Mouse (Mus musculus): Measurements from ENCODE around the gene Rexo5.
A peak's percentile ranks its signal among the peaks of the same experiment; 100 is the strongest.

Rexo5 gene

DNA sequence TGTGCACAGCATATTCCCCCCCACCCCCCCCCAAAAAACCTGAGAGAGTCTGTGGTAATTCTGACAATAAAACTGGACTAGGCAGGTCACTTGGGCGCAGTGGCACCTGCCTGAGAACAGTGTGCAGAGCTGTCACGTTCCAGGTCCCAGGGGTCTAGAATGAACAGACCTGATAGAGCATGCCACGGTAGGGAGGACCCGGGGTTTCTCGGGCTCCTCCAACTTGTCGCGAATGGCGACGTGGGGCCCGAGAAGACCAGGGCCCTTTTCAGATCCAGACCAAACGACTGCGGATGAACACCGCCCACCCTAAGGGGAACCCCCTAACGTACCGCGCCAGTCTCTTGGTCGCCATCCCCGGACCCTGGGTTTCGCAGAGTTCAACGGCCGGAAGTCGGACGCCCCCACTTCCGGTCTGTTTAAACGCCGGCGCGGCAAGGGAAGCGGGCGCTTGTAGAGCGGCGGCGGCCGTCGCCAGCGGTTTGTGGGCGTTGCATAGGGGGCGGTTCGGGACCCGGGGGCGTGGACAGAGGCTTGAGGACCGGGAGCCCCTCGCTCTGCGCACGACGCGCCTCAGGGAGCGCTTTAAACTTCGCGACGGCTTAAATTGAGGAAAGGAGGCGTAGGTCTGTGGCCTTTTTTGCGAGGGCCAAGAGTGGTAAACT is at the start of gene Rexo5, which contains the start of gene Eri2:
TSS of gene Rexo5 (plus strand) at position 421 of the 665 bp plus-strand sequence.
TSS of gene Eri2 (minus strand) at position 473 of the 665 bp plus-strand sequence.
- DNase-seq (ENCODE audit: low spot score in 2 of 2), result peak; percentile 51 to 66

DNA sequence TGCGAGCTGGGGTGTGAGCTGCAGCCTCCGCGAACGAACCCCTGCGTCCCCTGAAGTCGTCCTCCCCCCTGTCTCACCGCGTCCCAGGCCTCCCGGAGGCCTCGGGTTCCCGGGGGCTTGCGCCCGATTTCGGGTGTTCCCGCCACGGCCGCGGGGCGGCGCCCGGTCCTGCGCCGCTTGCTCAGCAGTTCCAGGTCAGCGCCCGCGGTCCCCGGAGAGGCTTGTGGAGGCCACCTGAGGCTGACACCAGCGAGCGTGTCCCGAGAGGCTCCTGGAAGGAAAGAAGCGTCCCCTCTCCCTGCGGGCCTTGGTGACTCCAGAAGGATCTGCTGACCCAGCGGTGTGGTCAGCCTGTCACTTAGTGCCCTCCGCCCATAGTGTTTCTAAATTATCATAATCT is 49.5 kb upstream of the Rexo5 start:
- no peak for DNase-seq (ENCODE audit: low spot score in 2 of 2)

DNA sequence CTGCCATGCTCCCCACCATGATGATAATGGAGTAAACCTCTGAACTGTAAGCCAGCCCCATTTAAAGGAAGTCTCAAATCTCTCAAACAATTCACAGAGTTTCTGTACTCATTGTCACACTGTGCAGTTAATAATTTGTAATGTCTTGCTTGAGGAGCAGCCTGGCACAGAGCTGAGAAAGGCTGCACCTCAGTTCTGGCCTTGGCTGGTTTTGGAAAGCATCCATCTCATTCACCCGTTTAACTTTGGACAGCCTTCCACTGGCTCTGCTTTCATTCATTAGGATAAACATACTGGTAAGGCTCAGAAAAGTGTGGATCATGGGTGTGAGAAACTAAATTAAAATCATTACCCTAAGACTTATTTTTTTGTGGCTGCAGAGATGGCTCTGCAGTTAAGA is 47.9 kb upstream of the Rexo5 start:
- DNase-seq (ENCODE audit: low spot score in 2 of 2), result no peak

DNA sequence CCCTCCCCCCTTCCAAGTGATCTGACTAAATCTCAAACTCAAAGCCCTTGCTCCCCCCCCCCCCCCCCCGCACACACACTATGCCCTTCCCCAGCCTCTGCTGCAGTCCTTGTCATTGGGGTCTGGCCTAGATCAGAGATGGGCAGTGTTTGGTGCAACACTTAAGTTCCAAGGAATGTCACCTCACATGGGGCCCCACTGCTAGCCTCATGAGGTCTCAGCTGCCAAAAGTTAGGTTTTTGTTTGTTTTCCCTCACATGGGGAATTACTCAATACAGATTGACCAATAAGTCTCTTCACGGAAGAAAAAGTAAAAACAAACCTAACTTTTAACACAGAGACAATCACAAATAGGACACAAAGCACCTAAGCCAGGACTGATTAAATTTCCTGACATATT is 45.0 kb upstream of the Rexo5 start:
- DNase-seq (ENCODE audit: low spot score in 2 of 2), result no peak

DNA sequence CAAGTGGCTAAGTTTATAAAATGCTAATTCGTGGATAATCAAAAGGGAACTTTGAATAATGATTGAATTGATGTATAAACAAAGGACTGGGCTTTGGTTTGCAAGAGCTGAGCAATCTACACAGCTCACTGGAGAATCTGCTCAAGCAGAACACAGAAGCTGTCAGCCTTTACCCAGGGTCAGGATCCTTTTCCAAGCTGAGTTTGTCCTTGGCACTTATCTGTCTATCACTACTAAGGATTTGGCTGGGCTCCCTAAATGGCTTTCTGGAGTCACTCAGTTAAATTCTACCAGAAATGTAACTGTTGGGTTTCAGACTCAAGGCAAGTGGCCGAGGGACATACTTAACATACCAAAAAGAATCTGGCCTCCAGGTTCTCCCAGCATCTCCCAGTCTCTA is 43.9 kb upstream of the Rexo5 start:
- DNase-seq (ENCODE audit: low spot score in 2 of 2), result no peak

DNA sequence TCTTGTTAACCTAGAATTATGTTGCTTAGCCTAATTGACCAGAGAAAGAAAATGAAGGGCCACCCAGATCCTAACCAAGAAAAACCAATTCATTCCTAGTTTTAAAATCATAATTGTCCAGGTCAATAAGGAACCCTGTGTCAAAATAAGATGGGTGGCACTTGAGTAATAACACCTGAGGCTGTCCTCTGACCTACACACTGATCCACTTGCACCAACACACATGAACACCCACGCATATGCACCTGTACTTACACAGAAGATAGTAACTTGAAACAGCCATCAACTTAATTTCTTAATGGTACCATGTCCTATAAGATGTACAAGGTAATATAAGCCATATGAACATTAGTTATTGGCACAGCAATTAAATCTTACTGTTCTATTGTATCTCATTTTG is 40.1 kb upstream of the Rexo5 start:
- no peak for DNase-seq (ENCODE audit: low spot score in 2 of 2)

DNA sequence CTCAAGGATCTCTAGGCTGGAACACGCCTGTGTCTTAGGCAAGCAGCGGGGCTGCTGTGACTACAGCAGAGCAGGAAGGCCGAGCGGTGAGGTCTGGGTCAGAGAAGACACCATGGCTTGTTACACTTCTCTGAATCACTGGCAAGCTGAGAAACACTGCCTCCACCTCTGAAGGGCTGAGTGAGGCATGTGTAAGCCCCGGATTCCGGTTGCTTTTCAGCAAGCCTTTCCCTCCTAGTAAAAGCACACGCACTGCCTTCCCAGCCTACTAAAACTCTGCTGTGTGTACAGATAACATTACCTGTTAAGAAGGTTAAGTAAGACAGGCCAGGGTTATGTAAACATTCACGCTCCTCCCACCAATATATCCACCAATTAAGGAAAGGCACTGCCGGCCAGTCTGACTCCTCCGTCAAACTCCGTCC is 33.3 kb upstream of the Rexo5 start, which contains the start of gene Acsm3:
TSS of gene Acsm3 (plus strand) at position 397 of the 425 bp plus-strand sequence.
- DNase-seq (ENCODE audit: low spot score in 2 of 2), result no peak

DNA sequence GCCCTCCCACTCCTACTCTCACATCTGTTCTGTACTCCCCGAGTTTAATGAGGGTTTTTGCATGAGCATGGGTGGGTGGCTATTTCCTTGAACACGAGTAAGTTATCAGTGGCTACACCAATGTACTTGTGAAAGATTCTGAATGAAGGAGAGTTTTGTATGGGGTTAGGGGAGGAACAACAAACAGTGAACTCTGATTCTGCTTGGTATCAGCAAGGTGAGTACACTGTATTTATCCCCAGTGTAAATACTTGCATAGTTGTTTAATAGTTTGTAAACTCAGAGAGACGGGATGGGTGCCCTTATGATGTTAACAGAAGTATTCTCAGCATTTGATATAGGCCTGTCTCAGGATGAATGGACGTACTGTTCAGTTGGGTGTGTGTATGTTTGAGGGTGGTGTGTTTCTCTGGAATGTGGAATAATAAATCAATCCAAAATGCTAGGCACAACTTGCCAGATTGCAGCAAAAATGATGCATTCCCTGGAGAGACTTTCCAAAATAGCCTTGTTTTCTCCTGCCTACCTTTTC is 31.6 kb upstream of the Rexo5 start:
- DNase-seq (ENCODE audit: low spot score in 2 of 2), result no peak

DNA sequence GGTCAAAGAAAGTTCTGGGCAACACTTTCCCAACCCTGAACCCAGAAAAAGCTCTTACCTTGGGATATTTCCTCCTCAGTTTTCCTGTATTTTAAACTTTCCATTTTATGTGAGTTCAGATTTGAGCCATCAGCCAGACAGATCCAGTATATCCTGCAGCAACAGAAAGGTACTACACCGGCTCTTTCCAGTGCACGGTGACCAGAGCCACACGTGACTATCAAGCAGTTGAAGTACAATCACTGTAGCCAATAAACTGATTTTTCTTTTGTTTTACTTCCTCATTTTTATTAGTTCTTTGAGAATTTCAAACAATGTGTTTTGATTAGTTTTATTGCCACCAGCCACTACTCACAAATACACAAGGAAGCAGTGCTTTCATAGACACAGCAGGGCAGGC is 29.4 kb upstream of the Rexo5 start:
- DNase-seq (ENCODE audit: low spot score in 2 of 2), result no peak

DNA sequence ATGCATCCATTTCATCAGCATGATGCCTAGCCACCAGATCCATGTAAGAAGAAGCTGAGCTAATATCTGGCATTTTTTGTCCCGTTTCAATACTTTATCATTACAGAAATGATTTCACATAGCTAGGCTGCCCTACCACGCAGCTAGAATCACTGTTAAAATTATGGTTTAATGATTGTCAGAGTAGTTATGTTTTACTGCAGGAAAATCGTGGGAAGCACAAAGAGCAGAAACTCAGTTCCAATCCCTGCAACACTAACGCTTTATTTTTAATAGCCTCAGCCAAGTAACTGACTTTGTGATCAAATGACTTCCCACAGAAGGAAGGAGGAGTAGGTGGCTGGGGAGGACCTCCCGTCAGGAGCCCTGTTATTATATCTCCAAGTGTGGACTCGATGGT is 26.8 kb upstream of the Rexo5 start:
- no peak for DNase-seq (ENCODE audit: low spot score in 2 of 2)

DNA sequence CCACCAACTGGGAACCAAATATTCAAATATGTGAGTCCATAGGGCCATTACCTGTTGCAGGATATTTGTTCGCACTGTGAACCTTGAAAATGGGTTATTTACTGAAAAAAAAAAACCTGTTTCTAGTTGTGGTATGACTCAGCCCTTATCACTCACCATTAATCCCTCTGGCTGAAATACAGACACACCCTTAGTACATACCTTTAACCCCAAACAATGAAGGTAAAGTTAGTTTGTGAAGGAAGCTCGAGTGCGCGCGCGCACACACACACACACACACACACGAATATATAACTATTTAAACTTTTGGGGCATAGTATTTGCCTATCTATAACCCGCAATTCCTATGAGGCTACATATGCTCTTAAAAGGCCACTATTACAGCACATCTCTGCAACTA is 23.9 kb upstream of the Rexo5 start:
- DNase-seq (ENCODE audit: low spot score in 2 of 2), result no peak

DNA sequence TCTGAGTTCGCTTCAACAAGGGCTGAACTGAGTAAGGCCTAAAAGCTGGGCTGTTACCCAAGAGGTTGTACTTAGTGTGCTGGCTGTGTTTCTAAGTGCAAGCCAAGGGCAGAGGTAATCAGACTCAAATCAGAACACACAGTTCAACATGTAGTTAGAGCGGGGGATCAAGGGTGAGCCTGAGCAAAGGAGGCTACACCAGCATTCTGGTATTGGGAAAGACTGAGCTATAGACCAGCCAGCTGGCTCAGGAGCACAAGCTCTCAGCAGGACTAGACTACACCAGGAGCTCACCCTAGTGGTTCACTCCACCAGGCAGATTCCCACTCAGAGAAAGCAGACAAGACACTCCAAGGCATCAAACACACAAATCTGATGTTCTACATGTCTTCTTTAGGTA is 10.4 kb upstream of the Rexo5 start:
- DNase-seq (ENCODE audit: low spot score in 2 of 2), result no peak

DNA sequence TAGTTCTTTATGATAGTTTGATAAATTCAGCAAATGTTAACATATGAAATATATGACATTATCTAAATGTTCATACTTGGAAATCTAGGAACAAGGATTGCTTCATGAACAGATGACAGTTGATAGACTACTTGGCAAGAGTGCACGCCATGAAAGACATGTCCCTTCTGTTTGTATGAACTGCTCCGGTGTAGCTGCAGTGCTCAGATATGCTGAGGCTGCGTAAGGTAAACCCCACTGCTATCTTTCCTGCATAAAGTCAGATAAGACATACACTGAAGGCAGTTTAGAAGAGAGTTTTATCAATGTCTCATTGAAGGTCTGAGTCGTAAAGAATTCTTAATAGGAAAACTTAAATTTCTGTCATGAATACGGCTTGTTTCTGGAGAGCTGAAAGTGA is 8.9 kb upstream of the Rexo5 start:
- no peak for DNase-seq (ENCODE audit: low spot score in 2 of 2)

DNA sequence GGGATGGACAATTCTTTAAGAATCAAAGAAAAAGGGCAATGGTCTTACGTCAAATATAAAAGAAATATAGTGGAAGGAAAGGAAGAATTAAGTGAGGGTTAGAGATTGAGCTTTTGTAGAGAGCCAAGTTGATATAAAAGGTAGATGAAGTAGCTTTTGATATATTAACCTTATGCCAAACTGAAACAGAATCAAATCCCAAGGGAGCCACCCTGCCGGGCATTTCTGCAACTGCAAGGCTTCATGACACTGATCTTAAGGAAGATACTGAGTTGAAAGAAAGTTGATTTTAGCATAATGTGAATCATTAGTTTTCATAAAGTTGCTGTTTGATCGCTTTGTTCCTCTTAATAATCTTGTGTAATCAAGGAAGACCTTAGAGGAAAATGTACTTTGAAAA is 4.8 kb upstream of the Rexo5 start:
- DNase-seq (ENCODE audit: low spot score in 2 of 2), result no peak

DNA sequence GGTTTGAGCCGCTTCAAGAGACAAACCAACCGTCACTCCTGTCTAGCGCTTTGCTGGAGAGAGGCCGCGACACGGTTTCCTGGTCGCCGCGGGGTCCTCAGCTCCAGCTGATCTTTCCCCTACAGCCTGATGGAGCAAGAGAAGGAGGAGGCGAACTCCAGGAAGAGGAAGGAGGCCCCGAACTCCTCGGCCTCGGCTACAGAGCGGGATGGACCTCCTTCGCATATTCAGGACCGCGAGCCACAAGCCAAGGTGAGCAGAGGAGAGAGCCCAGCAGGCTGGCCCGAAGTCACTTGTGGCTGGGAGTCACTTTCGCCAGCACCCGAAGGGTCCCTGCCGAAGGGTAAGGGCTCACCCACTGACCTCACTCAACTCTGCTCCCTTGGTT is 439 bp downstream of the Rexo5 start:
- no peak for DNase-seq (ENCODE audit: low spot score in 2 of 2)

DNA sequence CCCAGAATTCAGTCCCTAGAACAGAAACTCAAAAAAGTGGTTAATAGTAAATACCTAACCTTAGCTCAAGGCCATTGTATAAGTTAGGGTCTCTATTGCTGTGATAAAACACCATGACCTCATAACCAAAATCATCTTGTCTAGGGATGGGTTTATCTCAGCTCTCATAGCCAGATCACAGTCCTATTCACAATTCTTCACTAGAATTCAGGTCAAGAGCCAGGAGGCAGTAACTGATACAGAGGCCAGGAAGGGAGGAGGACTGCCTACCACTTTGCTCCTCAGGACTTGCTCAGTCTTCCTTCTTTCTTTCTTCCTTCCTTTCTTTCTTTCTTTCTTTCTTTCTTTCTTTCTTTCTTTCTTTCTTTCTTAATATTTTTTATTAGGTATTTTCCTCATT is 1.5 kb downstream of the Rexo5 start:
- DNase-seq (ENCODE audit: low spot score in 2 of 2), result no peak

DNA sequence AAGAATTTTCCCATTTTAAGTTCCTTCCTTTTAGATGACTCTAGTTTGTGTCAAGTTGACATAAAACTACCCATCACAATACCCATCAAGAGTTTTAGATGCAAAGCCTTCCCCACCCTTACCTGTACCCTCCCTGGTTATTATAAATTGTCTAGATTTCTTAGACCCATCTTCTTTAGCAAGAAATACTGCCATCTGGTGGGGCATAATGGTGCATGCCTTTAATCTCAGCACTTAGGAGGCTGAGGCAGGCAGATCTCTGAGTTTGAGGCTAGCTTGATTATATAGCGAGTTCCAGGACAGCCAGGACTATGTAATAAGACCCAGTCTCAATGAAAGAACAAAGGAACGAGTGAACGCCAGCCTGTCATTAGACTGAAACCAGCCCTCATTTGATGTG is 6.7 kb downstream of the Rexo5 start:
- no peak for DNase-seq (ENCODE audit: low spot score in 2 of 2)

DNA sequence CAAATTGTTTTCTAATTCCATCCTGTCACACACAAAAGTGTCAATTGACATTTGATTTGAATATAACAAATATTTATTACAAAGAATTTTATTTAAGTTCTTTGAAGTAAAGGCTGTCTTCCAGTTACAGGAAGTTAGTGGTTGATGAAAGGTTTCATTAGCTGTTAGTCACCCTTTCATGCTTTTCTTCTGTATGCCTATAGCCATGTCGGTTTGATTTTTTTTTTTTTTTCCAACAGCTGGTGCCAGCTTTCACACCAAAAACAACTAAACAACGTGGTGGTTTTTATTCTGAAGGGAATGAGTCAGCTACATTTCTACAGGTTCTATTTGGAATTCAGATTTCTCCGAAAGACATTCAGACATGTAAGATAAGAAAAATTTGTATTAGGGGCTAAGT is 7.2 kb downstream of the Rexo5 start:
- DNase-seq (ENCODE audit: low spot score in 2 of 2), result no peak

DNA sequence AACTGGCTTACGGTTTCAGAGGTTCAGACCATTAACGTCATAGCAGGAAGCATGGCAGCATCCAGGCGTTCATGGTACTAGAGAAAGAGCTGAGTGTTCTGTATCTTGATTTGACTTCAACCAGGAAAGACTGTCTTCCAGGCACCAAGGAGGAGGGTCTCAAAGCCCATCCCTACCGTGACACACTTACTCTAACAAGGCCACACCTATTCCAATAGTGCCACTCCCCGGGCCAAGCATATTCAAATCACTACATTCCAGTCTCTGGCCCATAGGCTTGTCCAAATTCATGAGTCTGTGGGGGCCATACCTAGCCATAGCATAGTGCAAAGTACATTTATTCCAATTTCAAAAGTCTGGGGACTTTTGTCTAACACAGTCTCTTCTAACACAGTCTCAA is 13.6 kb downstream of the Rexo5 start:
- DNase-seq (ENCODE audit: low spot score in 2 of 2), result no peak

DNA sequence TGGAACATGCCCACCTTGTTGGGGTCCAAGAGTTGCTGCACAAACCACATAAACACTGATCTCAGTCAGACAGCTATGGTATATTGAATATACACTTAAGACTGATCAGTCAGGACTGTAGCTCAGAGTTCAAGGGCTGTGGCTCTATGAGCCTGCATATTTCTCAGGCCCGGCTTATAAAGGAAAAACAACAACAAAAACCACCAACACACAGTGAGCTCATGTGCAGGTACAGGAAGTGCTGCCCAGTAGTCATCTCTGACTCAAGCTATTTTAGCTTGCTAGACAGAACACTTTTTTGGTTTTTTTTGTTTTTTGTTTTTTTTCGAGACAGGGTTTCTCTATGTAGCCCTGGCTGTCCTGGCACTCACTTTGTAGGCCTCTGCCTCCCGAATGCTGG is 14.9 kb downstream of the Rexo5 start:
- DNase-seq (ENCODE audit: low spot score in 2 of 2), result no peak

DNA sequence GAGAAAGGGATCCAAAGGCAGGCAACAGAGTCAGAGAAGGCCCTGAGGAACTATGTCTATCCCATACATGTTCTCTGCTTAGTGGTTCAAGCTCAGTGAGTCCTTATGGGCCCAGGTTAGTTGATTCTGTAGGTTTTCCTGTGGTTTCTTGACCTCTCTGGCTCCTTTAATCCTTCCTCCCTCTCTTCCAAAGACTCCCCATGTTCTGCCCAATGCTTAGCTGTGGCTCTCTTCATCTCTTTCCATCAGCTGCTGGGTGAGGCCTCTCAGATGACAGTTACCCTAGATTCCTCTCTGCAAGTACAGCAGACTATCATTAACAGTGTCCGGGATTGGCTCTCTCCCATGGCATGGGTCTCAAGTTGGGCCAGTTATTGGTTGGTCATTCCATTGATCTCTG is 41.6 kb downstream of the Rexo5 start:
- DNase-seq (ENCODE audit: low spot score in 2 of 2), result no peak

DNA sequence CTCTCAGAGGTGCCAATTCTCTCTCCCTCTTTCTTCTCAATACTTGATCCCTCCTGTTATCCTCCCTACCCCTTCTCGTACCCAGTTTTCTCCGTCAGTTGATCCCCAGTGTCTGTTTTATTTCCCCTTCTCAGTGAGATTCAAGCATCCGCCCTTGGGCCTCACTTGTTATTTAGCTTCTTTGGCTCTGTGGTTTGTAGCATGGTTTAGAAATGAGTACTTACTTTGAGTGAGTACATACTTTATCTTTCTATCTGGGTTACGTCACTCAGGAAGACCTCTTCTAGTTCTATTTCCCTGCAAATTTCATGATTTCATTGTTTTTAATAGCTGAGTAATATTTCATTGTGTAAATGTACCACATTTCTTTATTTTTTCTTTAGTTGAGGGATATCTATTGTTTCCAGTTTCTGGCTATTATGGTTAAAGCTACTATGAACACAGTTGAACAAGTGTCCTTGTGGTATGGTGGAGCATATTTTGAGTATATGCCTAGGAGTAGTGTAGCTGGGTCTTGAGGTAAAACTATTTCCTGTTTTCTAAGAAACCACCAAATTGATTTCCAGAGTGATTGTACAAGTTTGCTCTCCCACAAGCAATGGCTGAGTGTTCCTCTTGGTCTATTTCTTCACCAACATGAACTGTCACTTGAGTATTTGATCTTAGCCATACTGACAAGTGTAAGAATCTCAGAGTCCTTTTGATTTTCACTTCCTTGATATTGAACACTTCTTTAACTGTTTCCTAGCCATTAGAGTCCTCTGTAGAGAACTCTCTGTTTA is 42.4 kb downstream of the Rexo5 start:
- no peak for DNase-seq (ENCODE audit: low spot score in 2 of 2)

DNA sequence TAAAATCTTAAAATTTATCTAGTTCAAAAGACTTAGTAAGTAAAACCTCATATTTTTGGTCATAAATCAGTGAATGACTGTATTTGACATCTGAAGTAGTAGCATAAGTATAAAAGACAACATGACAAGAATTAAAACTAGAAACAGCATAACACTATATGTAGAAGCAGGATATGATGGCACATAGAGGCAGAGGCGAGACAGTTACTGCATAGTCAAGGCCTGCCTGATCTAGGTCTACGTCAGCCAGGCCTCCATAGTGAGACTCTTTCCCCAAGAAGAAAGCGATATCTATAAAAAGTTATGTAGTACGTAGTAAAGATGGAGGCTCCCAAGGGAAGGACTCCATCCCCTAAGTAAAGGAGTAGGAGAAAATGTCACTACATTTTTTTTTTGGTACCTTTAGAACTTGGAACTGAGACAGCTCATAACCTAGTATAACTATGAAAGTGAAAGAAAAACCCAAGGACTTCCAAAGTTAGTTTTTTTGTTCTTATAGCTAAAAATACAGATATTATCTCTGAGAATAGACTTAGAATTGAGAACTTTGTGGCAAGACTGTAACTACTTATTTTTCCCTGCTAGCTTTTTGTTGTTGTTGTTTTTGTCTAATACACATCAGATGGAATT is 48.1 kb downstream of the Rexo5 start:
- DNase-seq (ENCODE audit: low spot score in 2 of 2), result no peak

All from frontal cortex, postnatal 14 days (tissue).